Mouse (Mus musculus) testis, postnatal 14 days (tissue): ENCODE measurements around the gene Atxn7l3.
A peak's percentile ranks its signal among the peaks of the same experiment; 100 is the strongest.

Source experiments
- DNase-seq: peaks from one replicate; pipeline ENCODE4 v3.0.0; 2021; ENCODE audit warnings: low spot score

The Atxn7l3 gene

GRCm38 (mm10) chr11:102318576-102319409, 22.4 kb upstream of the Atxn7l3 start:
- DNase-seq = peak; percentile 73

GRCm38 (mm10) chr11:102317901-102318575, 21.6 kb upstream of the Atxn7l3 start:
- peak; percentile 76 for DNase-seq

GRCm38 (mm10) chr11:102317298-102317900, 21.0 kb upstream of the Atxn7l3 start:
- peak; percentile 64 for DNase-seq

- peak; percentile 87 for DNase-seq
Measured at GRCm38 (mm10) chr11:102316572-102317297, 20.3 kb upstream of the Atxn7l3 start.

GRCm38 (mm10) chr11:102315690-102316571, 19.5 kb upstream of the Atxn7l3 start:
- no peak for DNase-seq

GRCm38 (mm10) chr11:102314321-102314720, 17.9 kb upstream of the Atxn7l3 start:
- DNase-seq = no peak

GRCm38 (mm10) chr11:102312586-102312985, 16.2 kb upstream of the Atxn7l3 start:
- no peak for DNase-seq

- no peak for DNase-seq
Measured at GRCm38 (mm10) chr11:102311966-102312365, 15.5 kb upstream of the Atxn7l3 start.

- DNase-seq = no peak
Measured at GRCm38 (mm10) chr11:102310768-102311695, 14.6 kb upstream of the Atxn7l3 start.

GRCm38 (mm10) chr11:102309821-102310617, 13.6 kb upstream of the Atxn7l3 start:
- DNase-seq = peak; percentile 43

- peak; percentile 94 for DNase-seq
Measured at GRCm38 (mm10) chr11:102308979-102309378, 12.5 kb upstream of the Atxn7l3 start.

- DNase-seq = no peak
Measured at GRCm38 (mm10) chr11:102308104-102308503, 11.7 kb upstream of the Atxn7l3 start.

- DNase-seq = no peak
Measured at GRCm38 (mm10) chr11:102305359-102305758, 8.9 kb upstream of the Atxn7l3 start.

GRCm38 (mm10) chr11:102304141-102304540, 7.7 kb upstream of the Atxn7l3 start:
- no peak for DNase-seq

- peak; percentile 72 for DNase-seq
Measured at GRCm38 (mm10) chr11:102299839-102300238, 3.4 kb upstream of the Atxn7l3 start.

GRCm38 (mm10) chr11:102297577-102298556, 1.4 kb upstream of the Atxn7l3 start:
- no peak for DNase-seq

GRCm38 (mm10) chr11:102295598-102296471, 596 bp downstream of the Atxn7l3 start:
- peak; percentile 69 for DNase-seq
